Mouse (Mus musculus): ENCODE results near the gene Igf1. TPM values are rescaled to one million over a fixed set of nuclear protein-coding genes. Genes with fewer than 3 reads are reported as not detected.

Gene Igf1
- polyA plus RNA-seq, 1 experiment from 2014 or later, result 11.0 TPM

DNA sequence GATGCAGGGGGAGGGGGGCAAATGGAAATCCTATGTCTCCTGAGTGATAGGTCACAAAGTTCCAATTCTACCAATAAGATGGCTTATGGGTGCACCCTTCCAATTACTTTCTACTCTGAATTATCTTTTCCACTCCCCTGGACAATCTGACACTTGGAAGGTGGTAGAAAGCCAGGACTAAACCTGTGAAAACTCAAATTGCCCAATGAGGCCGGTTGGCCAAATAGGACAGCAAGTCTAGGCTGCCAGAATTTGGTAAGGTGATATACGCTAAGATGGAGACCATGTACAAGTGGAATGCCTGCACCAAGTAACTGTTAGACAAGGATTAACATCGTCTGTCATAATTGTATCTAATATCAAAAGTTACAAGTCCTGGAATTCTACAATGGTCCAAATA, 55.8 kb downstream of the Igf1 start:
- Histone ChIP-seq H3K9ac (no peak overlapping the region), H3K4me3 (replicated peaks) (no peak overlapping the region), H3K27me3 (no peaks in the 10 kb centered on the region), H3K27ac (no peak overlapping the region), H3K4me2 (no peak overlapping the region), H3K4me1 (no peaks in the 10 kb centered on the region), H3K9me3 (no peaks in the 10 kb centered on the region), H3K36me3 (replicated peaks) (no peaks in the 10 kb centered on the region)
- ATAC-seq (ENCODE audit: low FRiP score), result no peak
- 95% methylated on average over 3 of the region's 3 CpGs for WGBS

GRCm38 (mm10) chr10:87914932-87915331, 56.9 kb downstream of the Igf1 start:
- no peaks in the 10 kb centered on the region for H3K36me3 ChIP-seq (replicated peaks)
- H3K4me1 ChIP-seq, result no peaks in the 10 kb centered on the region
- H3K9me3 ChIP-seq, result no peaks in the 10 kb centered on the region
- ATAC-seq (ENCODE audit: low FRiP score), result no peak
- no peak overlapping the region for H3K27ac ChIP-seq
- no peak overlapping the region for H3K4me2 ChIP-seq
- H3K27me3 ChIP-seq, result no peaks in the 10 kb centered on the region
- no peak overlapping the region for H3K4me3 ChIP-seq (replicated peaks)
- WGBS, result 92% methylated on average over 10 of the region's 10 CpGs
- H3K9ac ChIP-seq, result no peak overlapping the region

- Histone ChIP-seq H3K4me2 (no peak overlapping the region), H3K9ac (no peak overlapping the region), H3K27me3 (no peaks in the 10 kb centered on the region), H3K9me3 (no peaks in the 10 kb centered on the region), H3K36me3 (replicated peaks) (no peaks in the 10 kb centered on the region), H3K27ac (no peak overlapping the region), H3K4me1 (no peaks in the 10 kb centered on the region), H3K4me3 (replicated peaks) (no peak overlapping the region)
- ATAC-seq (ENCODE audit: low FRiP score), result no peak
- WGBS, result 90% methylated on average over 3 of the region's 3 CpGs
Observed at GRCm38 (mm10) chr10:87915782-87916181, 57.7 kb downstream of the Igf1 start.

DNA sequence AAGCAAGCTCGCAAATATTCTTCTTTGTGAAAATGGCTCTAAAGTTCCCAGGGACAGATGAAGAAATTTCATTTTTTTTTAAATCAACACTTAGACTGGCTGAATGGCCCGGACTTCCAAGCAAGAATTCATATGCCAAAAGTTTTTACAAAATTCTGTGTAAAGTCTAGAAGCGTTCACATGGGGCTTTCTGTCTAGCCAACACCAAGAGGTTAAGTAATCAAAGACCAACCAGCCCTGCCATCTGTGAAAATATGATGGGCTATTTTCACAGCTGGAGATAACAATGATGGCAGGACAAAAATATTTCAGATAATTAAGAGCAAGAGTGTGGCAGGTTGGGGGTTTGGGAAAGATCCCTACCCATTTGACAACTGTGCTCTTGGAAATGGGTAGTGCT, 64.2 kb downstream of the Igf1 start:
- no peak for ATAC-seq (ENCODE audit: low FRiP score)
- no peak overlapping the region for H3K27ac ChIP-seq
- H3K9me3 ChIP-seq, result no peaks in the 10 kb centered on the region
- 91% methylated on average over 3 of the region's 3 CpGs for WGBS
- no peaks in the 10 kb centered on the region for H3K27me3 ChIP-seq
- H3K4me3 ChIP-seq (replicated peaks), result no peak overlapping the region
- no peaks in the 10 kb centered on the region for H3K36me3 ChIP-seq (replicated peaks)
- no peak overlapping the region for H3K4me2 ChIP-seq
- no peak overlapping the region for H3K9ac ChIP-seq
- H3K4me1 ChIP-seq, result peaks cover 11% of the 10 kb centered on the region

- Histone ChIP-seq H3K36me3 (replicated peaks) (no peaks in the 10 kb centered on the region), H3K27ac (no peak overlapping the region), H3K27me3 (no peaks in the 10 kb centered on the region), H3K4me2 (no peak overlapping the region), H3K4me3 (replicated peaks) (no peak overlapping the region), H3K9me3 (no peaks in the 10 kb centered on the region), H3K4me1 (peaks cover 15% of the 10 kb centered on the region), H3K9ac (no peak overlapping the region)
- 37% methylated on average over 8 of the region's 8 CpGs for WGBS
- no peak for ATAC-seq (ENCODE audit: low FRiP score)
Observed at GRCm38 (mm10) chr10:87926564-87926963, 68.5 kb downstream of the Igf1 start.

DNA sequence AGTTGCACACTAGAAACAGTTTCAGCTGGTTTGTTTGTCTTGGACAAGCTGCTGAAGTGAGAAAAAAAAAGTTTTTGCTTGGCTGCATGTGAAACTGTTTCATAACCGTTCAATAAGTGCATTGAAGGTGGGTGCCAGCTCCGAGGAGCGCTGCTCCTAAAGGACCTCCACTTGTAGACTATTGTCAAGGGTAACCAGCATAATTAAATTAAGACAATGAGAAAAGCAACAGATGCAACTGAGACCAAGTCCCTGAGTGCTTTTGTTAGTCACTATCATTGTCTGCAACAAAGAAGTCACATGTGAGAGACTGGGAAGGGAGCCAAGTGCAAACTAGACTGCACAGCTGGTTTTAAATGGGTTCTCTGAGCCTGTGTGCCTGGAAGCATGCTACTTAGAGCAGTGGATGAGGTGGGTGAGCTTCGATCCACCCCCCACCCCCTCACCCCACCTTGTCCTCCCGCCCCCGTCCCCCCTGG, 69.1 kb downstream of the Igf1 start:
- ATAC-seq (ENCODE audit: low FRiP score), result peak; percentile 95

GRCm38 (mm10) chr10:87948192-87948591, 90.1 kb downstream of the Igf1 start:
- no peak overlapping the region for H3K4me3 ChIP-seq (replicated peaks)
- no peaks in the 10 kb centered on the region for H3K36me3 ChIP-seq (replicated peaks)
- no peak overlapping the region for H3K4me2 ChIP-seq
- no peak for ATAC-seq (ENCODE audit: low FRiP score)
- no peak overlapping the region for H3K9ac ChIP-seq
- no peaks in the 10 kb centered on the region for H3K9me3 ChIP-seq
- no peaks in the 10 kb centered on the region for H3K27me3 ChIP-seq
- H3K27ac ChIP-seq, result no peak overlapping the region
- WGBS, result 54% methylated on average over 4 of the region's 4 CpGs
- H3K4me1 ChIP-seq, result no peaks in the 10 kb centered on the region

More for the DNA sequence above, 69.1 kb downstream of the Igf1 start:
- Histone ChIP-seq H3K4me1 (peaks cover 15% of the 10 kb centered on the region), H3K27ac (no peak overlapping the region), H3K9ac (no peak overlapping the region), H3K9me3 (no peaks in the 10 kb centered on the region), H3K4me3 (replicated peaks) (no peak overlapping the region), H3K27me3 (no peaks in the 10 kb centered on the region), H3K36me3 (replicated peaks) (no peaks in the 10 kb centered on the region), H3K4me2 (no peak overlapping the region)
- WGBS, result 15% methylated on average over 6 of the region's 6 CpGs

- no peak for ATAC-seq (ENCODE audit: low FRiP score)
- Histone ChIP-seq H3K9ac (no peak overlapping the region), H3K4me1 (no peaks in the 10 kb centered on the region), H3K36me3 (replicated peaks) (no peaks in the 10 kb centered on the region), H3K4me3 (replicated peaks) (no peak overlapping the region), H3K27ac (no peak overlapping the region), H3K9me3 (no peaks in the 10 kb centered on the region), H3K4me2 (no peak overlapping the region), H3K27me3 (no peaks in the 10 kb centered on the region)
- 70% methylated on average over 6 of the region's 6 CpGs for WGBS
Observed at GRCm38 (mm10) chr10:87971536-87971935, 113.5 kb downstream of the Igf1 start.

DNA sequence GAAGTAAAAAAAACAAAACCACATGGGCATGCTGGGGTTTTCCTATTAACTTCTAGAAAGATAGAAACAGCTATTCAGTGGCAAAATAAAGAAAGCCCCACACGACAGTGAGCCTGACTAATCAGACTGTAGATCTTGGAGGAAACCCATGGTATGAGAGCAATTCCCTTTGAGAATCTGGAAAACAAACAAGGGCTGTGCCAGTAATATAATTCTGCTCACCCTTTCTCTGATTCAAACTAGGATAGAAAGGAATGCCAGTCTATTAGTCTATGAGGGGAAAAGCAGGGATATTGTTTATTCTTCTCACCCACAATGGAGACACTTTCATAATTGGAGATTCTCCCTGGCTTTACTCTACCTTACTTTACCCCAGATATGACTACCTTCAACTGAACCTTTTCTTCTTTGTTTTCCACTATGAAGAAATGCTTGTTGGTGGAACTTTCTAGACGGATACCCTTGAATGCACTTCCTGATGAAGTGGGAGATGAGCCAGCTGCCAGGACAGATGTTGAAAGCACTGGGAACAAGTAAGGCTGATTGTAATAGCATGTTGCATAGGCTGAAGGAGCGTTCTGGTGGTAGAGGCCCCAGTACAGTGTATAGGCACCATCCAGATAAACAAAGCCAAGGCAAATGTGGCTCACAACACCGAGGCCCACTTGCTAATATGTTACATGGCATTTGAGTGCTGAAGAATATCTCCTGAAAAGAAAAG, 116.0 kb downstream of the Igf1 start:
- H3K4me1 ChIP-seq, result no peaks in the 10 kb centered on the region
- ATAC-seq (ENCODE audit: low FRiP score), result no peak

DNA sequence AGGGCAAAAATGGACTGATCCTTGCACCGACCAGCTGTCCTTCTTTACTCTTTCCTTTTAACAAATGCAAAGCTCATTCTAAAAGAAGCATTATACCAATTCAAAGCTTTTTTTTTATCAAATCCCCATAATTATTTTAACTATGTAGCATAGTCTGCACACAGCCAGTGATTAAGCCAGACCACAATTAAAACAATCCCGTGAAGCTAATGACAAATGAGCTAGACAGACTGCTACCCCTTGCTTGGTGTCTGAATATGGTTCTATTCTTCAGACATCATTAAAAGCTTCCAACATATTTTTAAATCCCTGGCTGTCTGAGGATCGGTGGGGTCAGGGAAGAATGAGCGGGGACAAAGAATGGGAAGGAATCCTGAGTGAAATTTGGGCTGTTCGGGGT, 127.3 kb downstream of the Igf1 start:
- WGBS, result 34% methylated on average over 5 of the region's 5 CpGs
- Histone ChIP-seq H3K9ac (no peak overlapping the region), H3K27me3 (no peaks in the 10 kb centered on the region), H3K27ac (no peak overlapping the region), H3K9me3 (no peaks in the 10 kb centered on the region), H3K36me3 (replicated peaks) (no peaks in the 10 kb centered on the region), H3K4me2 (no peak overlapping the region), H3K4me1 (peaks cover 4% of the 10 kb centered on the region; the same call in 1 of the 2 replicates), H3K4me3 (replicated peaks) (no peak overlapping the region)
- ATAC-seq (ENCODE audit: low FRiP score), result no peak

More for the DNA sequence above, 116.0 kb downstream of the Igf1 start:
- Histone ChIP-seq H3K9me3 (no peaks in the 10 kb centered on the region), H3K36me3 (replicated peaks) (no peaks in the 10 kb centered on the region), H3K4me3 (replicated peaks) (no peak overlapping the region), H3K4me2 (no peak overlapping the region), H3K27ac (no peak overlapping the region), H3K27me3 (no peaks in the 10 kb centered on the region), H3K9ac (no peak overlapping the region)
- WGBS, result 79% methylated on average over 4 of the region's 4 CpGs

DNA sequence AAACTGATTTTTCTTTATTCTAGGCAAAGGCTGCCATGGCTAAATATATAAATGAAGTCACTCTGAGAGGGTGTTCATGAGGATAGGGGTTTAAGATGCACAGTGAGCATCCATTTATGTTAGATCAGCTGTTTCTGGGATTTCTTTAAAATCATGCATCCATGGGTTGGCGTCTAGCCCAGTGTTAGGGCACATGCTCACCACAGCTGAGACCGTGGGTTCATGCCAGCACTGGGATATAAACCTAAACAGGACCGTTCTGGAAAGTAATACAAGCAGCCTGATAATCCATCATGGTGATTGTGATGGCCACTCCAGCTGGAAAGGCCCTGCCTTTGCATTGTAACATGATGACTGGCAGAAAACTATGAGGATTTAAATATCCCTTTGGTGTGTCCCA, 128.1 kb downstream of the Igf1 start:
- no peaks in the 10 kb centered on the region for H3K27me3 ChIP-seq
- H3K4me2 ChIP-seq, result no peak overlapping the region
- H3K27ac ChIP-seq, result no peak overlapping the region
- peaks cover 4% of the 10 kb centered on the region; the same call in 1 of the 2 replicates for H3K4me1 ChIP-seq
- H3K9me3 ChIP-seq, result no peaks in the 10 kb centered on the region
- H3K4me3 ChIP-seq (replicated peaks), result no peak overlapping the region
- H3K9ac ChIP-seq, result no peak overlapping the region
- no peaks in the 10 kb centered on the region for H3K36me3 ChIP-seq (replicated peaks)
- 87% methylated on average over 3 of the region's 3 CpGs for WGBS
- no peak for ATAC-seq (ENCODE audit: low FRiP score)

All from forebrain, embryonic 12.5 days (tissue).